Mouse (Mus musculus): ENCODE data around the gene Dnajb4. TPM values are rescaled to one million over a fixed set of nuclear protein-coding genes. Genes with fewer than 3 reads are reported as not detected.

Gene Dnajb4
- polyA plus RNA-seq, 1 experiment from 2014 or later: 26.4 TPM

DNA sequence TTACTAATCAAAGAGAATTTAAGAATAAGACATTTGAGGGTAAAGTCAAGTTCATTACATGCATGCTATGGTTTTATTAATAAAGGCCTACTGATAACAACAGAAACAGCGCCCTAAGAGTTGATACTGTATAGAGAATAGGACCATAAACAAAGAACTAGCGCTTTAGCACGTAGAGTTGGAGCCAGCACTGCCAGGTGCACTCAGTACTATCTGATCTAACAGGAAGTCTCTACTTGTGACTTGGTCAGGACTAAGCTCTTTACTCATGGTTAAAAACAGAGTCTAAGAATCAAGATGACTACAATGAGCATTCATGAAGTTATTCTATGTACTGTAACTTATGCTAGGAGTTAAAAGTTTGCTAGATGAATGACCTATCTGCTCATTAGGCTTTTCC lies 5.5 kb downstream of the Dnajb4 start:
- no peaks in the 10 kb centered on the region for H3K4me1 ChIP-seq (replicated peaks; ENCODE audit: control insufficient read depth, insufficient read depth)
- H3K9ac ChIP-seq (ENCODE audit: low read length): no peak overlapping the region
- ATAC-seq (ENCODE audit: low FRiP score, low TSS enrichment) (peak; percentile 53; the same call in 1 of the 2 replicates), DNase-seq (ENCODE audit: low spot score) (no peak)
- no peak overlapping the region for H3K4me3 ChIP-seq (ENCODE audit: low read depth, low read length)
- H3K36me3 ChIP-seq (ENCODE audit: control insufficient read depth, insufficient read depth, low read length): no peaks in the 10 kb centered on the region
- H3K27me3 ChIP-seq (ENCODE audit: control insufficient read depth, insufficient read depth, low read length): no peaks in the 10 kb centered on the region
- WGBS: 62% methylated on average over 3 of the region's 3 CpGs
- H3K4me2 ChIP-seq (replicated peaks; ENCODE audit: low read depth): no peak overlapping the region
- H3K9me3 ChIP-seq (ENCODE audit: control insufficient read depth, low read length): no peaks in the 10 kb centered on the region
- TF ChIP-seq EP300 (optimal IDR thresholded peaks at IDR 0.05) (no peak), CTCF (IDR thresholded peaks at IDR 0.05; ENCODE audit: low read depth) (no peak)
- no peak overlapping the region for H3K27ac ChIP-seq (replicated peaks)

DNA sequence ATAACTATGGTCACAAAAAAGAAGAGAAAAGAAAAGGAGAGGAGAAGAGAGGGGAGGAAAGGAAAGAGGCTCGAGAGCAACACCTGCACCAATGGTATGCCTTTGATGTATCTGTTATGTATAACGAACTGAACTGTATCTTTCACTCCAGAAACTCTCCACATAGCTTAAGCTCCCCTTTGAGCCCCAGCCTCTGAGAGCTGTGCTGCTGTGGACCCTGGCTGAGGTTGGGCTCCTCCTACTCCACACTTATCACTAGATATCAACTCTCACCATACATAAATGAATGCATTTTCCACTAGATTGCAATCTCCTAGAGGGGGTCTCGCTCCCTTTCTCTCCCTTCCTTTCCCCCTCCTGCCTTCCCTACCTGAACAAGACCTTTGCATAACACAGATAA lies 6.1 kb downstream of the Dnajb4 start:
- Histone ChIP-seq H3K9me3 (ENCODE audit: control insufficient read depth, low read length) (no peaks in the 10 kb centered on the region), H3K4me3 (ENCODE audit: low read depth, low read length) (no peak overlapping the region), H3K4me1 (replicated peaks; ENCODE audit: control insufficient read depth, insufficient read depth) (no peaks in the 10 kb centered on the region), H3K4me2 (replicated peaks; ENCODE audit: low read depth) (no peak overlapping the region), H3K27me3 (ENCODE audit: control insufficient read depth, insufficient read depth, low read length) (no peaks in the 10 kb centered on the region), H3K36me3 (ENCODE audit: control insufficient read depth, insufficient read depth, low read length) (no peaks in the 10 kb centered on the region), H3K9ac (ENCODE audit: low read length) (no peak overlapping the region), H3K27ac (replicated peaks) (no peak overlapping the region)
- ATAC-seq (ENCODE audit: low FRiP score, low TSS enrichment): no peak
- no peak for DNase-seq (ENCODE audit: low spot score)
- TF ChIP-seq EP300 (optimal IDR thresholded peaks at IDR 0.05) (no peak), CTCF (IDR thresholded peaks at IDR 0.05; ENCODE audit: low read depth) (no peak)
- 60% methylated on average over 3 of the region's 3 CpGs for WGBS

DNA sequence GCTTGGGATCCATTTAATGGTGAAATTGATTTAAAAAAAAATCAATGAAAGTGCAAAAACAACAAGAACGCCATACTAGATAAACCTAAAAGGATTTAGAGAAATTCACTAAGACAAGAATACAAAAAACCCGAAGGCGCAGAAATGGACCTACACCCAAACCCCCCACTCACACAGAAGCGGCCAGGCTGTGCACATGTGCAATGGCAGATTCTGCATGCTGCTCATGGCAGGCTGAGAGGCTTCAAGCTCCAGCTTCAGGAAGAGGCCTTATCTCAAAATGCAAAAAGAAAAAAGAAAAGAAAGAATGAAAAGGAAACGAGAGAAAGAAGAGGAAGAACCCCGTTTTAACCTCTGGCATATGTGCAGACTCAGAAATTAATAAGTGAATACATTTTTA lies 6.7 kb downstream of the Dnajb4 start:
- no peaks in the 10 kb centered on the region for H3K36me3 ChIP-seq (ENCODE audit: control insufficient read depth, insufficient read depth, low read length)
- H3K9me3 ChIP-seq (ENCODE audit: control insufficient read depth, low read length): no peaks in the 10 kb centered on the region
- H3K4me3 ChIP-seq (ENCODE audit: low read depth, low read length): no peak overlapping the region
- TF ChIP-seq EP300 (optimal IDR thresholded peaks at IDR 0.05): no peak
- H3K27me3 ChIP-seq (ENCODE audit: control insufficient read depth, insufficient read depth, low read length): no peaks in the 10 kb centered on the region
- no peaks in the 10 kb centered on the region for H3K4me1 ChIP-seq (replicated peaks; ENCODE audit: control insufficient read depth, insufficient read depth)
- H3K4me2 ChIP-seq (replicated peaks; ENCODE audit: low read depth): no peak overlapping the region
- whole genome bisulfite sequencing: 86% methylated on average over 6 of the region's 6 CpGs
- no peak for DNase-seq (ENCODE audit: low spot score)
- no peak for ATAC-seq (ENCODE audit: low FRiP score, low TSS enrichment)
- H3K9ac ChIP-seq (ENCODE audit: low read length): no peak overlapping the region
- H3K27ac ChIP-seq (replicated peaks): no peak overlapping the region

GRCm38 (mm10) chr3:152202942-152203341 lies 7.2 kb downstream of the Dnajb4 start:
- H3K4me3 ChIP-seq (ENCODE audit: low read depth, low read length): no peak overlapping the region
- no peak for ATAC-seq (ENCODE audit: low FRiP score, low TSS enrichment)

GRCm38 (mm10) chr3:152201651-152202050 lies 8.5 kb downstream of the Dnajb4 start:
- H3K9me3 ChIP-seq (ENCODE audit: control insufficient read depth, low read length): no peaks in the 10 kb centered on the region
- H3K4me3 ChIP-seq (ENCODE audit: low read depth, low read length): no peak overlapping the region
- H3K4me2 ChIP-seq (replicated peaks; ENCODE audit: low read depth): no peak overlapping the region
- DNase-seq (ENCODE audit: low spot score): no peak
- H3K36me3 ChIP-seq (ENCODE audit: control insufficient read depth, insufficient read depth, low read length): no peaks in the 10 kb centered on the region
- H3K4me1 ChIP-seq (replicated peaks; ENCODE audit: control insufficient read depth, insufficient read depth): no peaks in the 10 kb centered on the region
- no peaks in the 10 kb centered on the region for H3K27me3 ChIP-seq (ENCODE audit: control insufficient read depth, insufficient read depth, low read length)
- ATAC-seq (ENCODE audit: low FRiP score, low TSS enrichment): no peak
- H3K27ac ChIP-seq (replicated peaks): no peak overlapping the region
- TF ChIP-seq CTCF (IDR thresholded peaks at IDR 0.05; ENCODE audit: low read depth) (no peak), EP300 (optimal IDR thresholded peaks at IDR 0.05) (no peak)
- no peak overlapping the region for H3K9ac ChIP-seq (ENCODE audit: low read length)
- 72% methylated on average over 2 of the region's 2 CpGs for WGBS

More at GRCm38 (mm10) chr3:152202942-152203341, 7.2 kb downstream of the Dnajb4 start:
- H3K4me2 ChIP-seq (replicated peaks; ENCODE audit: low read depth): no peak overlapping the region
- no peak overlapping the region for H3K9ac ChIP-seq (ENCODE audit: low read length)
- TF ChIP-seq CTCF (IDR thresholded peaks at IDR 0.05; ENCODE audit: low read depth): no peak
- TF ChIP-seq EP300 (optimal IDR thresholded peaks at IDR 0.05): no peak
- no peak for DNase-seq (ENCODE audit: low spot score)
- no peak overlapping the region for H3K27ac ChIP-seq (replicated peaks)
- no peaks in the 10 kb centered on the region for H3K4me1 ChIP-seq (replicated peaks; ENCODE audit: control insufficient read depth, insufficient read depth)
- no peaks in the 10 kb centered on the region for H3K27me3 ChIP-seq (ENCODE audit: control insufficient read depth, insufficient read depth, low read length)
- no peaks in the 10 kb centered on the region for H3K36me3 ChIP-seq (ENCODE audit: control insufficient read depth, insufficient read depth, low read length)
- H3K9me3 ChIP-seq (ENCODE audit: control insufficient read depth, low read length): no peaks in the 10 kb centered on the region

DNA sequence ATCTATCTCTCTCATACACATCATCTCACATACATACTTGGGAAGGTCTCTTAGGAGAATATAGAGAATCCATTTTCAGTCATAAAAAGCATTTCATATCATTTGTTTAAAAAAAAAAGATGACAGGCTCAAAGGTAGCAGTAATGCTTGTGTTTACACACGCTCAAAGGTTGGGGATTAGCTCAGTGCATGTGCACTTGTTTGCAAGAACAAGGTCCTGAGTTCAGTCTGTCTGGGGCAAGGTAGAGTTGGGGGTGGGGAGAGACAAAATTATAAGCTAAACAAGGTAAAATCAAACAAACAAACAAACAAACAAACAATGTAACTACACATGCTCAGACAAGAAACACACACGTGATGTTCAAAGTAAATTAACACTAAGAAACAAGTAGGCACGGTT lies 8.9 kb downstream of the Dnajb4 start:
- H3K27ac ChIP-seq (replicated peaks): no peak overlapping the region
- no peaks in the 10 kb centered on the region for H3K9me3 ChIP-seq (ENCODE audit: control insufficient read depth, low read length)
- ATAC-seq (ENCODE audit: low FRiP score, low TSS enrichment) (0 out of 2 replicates have a peak, but pooled peaks have one; percentile 60), DNase-seq (ENCODE audit: low spot score) (no peak)
- no peak overlapping the region for H3K4me2 ChIP-seq (replicated peaks; ENCODE audit: low read depth)
- no peaks in the 10 kb centered on the region for H3K4me1 ChIP-seq (replicated peaks; ENCODE audit: control insufficient read depth, insufficient read depth)
- H3K36me3 ChIP-seq (ENCODE audit: control insufficient read depth, insufficient read depth, low read length): no peaks in the 10 kb centered on the region
- no peak overlapping the region for H3K9ac ChIP-seq (ENCODE audit: low read length)
- 81% methylated on average over 3 of the region's 3 CpGs for WGBS
- TF ChIP-seq EP300 (optimal IDR thresholded peaks at IDR 0.05) (no peak), CTCF (IDR thresholded peaks at IDR 0.05; ENCODE audit: low read depth) (no peak)
- H3K27me3 ChIP-seq (ENCODE audit: control insufficient read depth, insufficient read depth, low read length): no peaks in the 10 kb centered on the region
- H3K4me3 ChIP-seq (ENCODE audit: low read depth, low read length): no peak overlapping the region
